Mouse (Mus musculus) kidney, adult 18-20 months (tissue): ENCODE results near the gene Chic2.
A peak's percentile ranks its signal among the peaks of the same experiment; 100 is the strongest.

Experiments
- DNase-seq: peaks from one replicate; pipeline ENCODE4 v3.0.0; 2021

Chic2 gene

GRCm38 (mm10) chr5:75044310-75044904 is at the start of gene Chic2:
TSS of gene Chic2 (minus strand) at chr5:75044774.
- DNase-seq = peak; percentile 86

- no peak for DNase-seq
Measured at GRCm38 (mm10) chr5:75085906-75086305, 41.3 kb upstream of the Chic2 start.

- DNase-seq = no peak
Measured at GRCm38 (mm10) chr5:75085521-75085875, 40.9 kb upstream of the Chic2 start.

- DNase-seq = no peak
Measured at GRCm38 (mm10) chr5:75084871-75085520, 40.4 kb upstream of the Chic2 start.

GRCm38 (mm10) chr5:75084393-75084870 is 39.9 kb upstream of the Chic2 start:
- no peak for DNase-seq

- peak; percentile 16 for DNase-seq
Measured at GRCm38 (mm10) chr5:75083591-75084392, 39.2 kb upstream of the Chic2 start.

GRCm38 (mm10) chr5:75083061-75083460 is 38.5 kb upstream of the Chic2 start:
- DNase-seq = no peak

- no peak for DNase-seq
Measured at GRCm38 (mm10) chr5:75082439-75082838, 37.9 kb upstream of the Chic2 start.

- DNase-seq = no peak
Measured at GRCm38 (mm10) chr5:75079564-75079963, 35.0 kb upstream of the Chic2 start.

GRCm38 (mm10) chr5:75077051-75077380 is 32.4 kb upstream of the Chic2 start:
- no peak for DNase-seq

GRCm38 (mm10) chr5:75076326-75077050 is 31.9 kb upstream of the Chic2 start:
- no peak for DNase-seq

- DNase-seq = no peak
Measured at GRCm38 (mm10) chr5:75075383-75075941, 30.9 kb upstream of the Chic2 start, which contains the start of gene Gsx2. TSS of gene Gsx2 (plus strand) at chr5:75075601.

- no peak for DNase-seq
Measured at GRCm38 (mm10) chr5:75074537-75075382, 30.2 kb upstream of the Chic2 start.

- DNase-seq = no peak
Measured at GRCm38 (mm10) chr5:75074132-75074531, 29.6 kb upstream of the Chic2 start.

GRCm38 (mm10) chr5:75073684-75074083 is 29.1 kb upstream of the Chic2 start:
- no peak for DNase-seq

GRCm38 (mm10) chr5:75073167-75073566 is 28.6 kb upstream of the Chic2 start:
- no peak for DNase-seq

GRCm38 (mm10) chr5:75072532-75072931 is 28.0 kb upstream of the Chic2 start:
- no peak for DNase-seq

GRCm38 (mm10) chr5:75071951-75072350 is 27.4 kb upstream of the Chic2 start:
- DNase-seq = no peak

- no peak for DNase-seq
Measured at GRCm38 (mm10) chr5:75070656-75071375, 26.2 kb upstream of the Chic2 start.

- DNase-seq = no peak
Measured at GRCm38 (mm10) chr5:75070132-75070531, 25.6 kb upstream of the Chic2 start.

- peak; percentile 26 for DNase-seq
Measured at GRCm38 (mm10) chr5:75067125-75067756, 22.7 kb upstream of the Chic2 start.
